Comparison of ENCODE assay signal across 19 mouse cellular contexts in the genomic region with DNA sequence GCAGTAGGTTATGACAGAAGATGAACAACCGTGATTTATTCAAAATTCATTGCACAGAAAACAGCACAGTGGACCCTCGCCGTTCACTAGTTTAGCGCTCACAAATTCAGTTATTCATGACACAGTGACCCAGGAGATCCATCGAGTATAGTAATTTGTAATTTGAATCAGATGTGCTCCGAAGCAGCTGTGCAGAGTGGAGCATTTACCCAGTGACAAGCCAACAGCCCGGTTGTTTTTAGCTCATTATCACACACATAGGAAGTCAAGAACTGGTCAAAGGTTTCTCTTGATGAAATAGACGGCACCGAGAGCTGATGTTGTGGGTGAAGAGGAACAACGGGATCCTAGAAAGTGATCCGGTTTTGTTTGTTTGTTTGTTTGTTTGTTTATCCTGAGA.
DNase-seq lines count a peak whose midpoint lies in the region; ATAC-seq lines count a peak whose summit lies in the region.
"Had no signal": no experiment of that assay in that cellular context is flagged by ENCODE, and none has a peak within 500 bp of the region (broad histone marks: within the 10 kb centered on the region; RNA-seq: fewer than 3 reads in every experiment).

No protein-coding gene starts in this region.

- no peak overlapping the region for H3K27ac ChIP-seq in neural tube, embryonic 13.5 days (replicated peaks)
- H3K27ac ChIP-seq in neural tube, embryonic 15.5 days (replicated peaks), result no peak overlapping the region
- no peak overlapping the region for H3K27ac ChIP-seq in limb, embryonic 12.5 days
- H3K27ac ChIP-seq in kidney, embryonic 15.5 days, result no peak overlapping the region
- H3K27ac ChIP-seq: forebrain, embryonic 15.5 days; heart, embryonic 13.5 days; liver, embryonic 15.5 days had no signal

- peak; percentile 32 for ATAC-seq in neural tube, embryonic 13.5 days (ENCODE audit: low read depth)
- no peak for ATAC-seq in neural tube, embryonic 15.5 days (ENCODE audit: low FRiP score)
- no peak for ATAC-seq in limb, embryonic 12.5 days (ENCODE audit: insufficient number of reproducible peaks, insufficient read depth, low FRiP score, low TSS enrichment, low read depth)
- no peak for ATAC-seq in kidney, embryonic 15.5 days (replicated peaks; ENCODE audit: low FRiP score)
- ATAC-seq: forebrain, embryonic 15.5 days; intestine, postnatal 0 days had no signal

- 50% methylated on average over 11 of the region's 11 CpGs for WGBS in neural tube, embryonic 13.5 days
- WGBS in neural tube, embryonic 15.5 days, result 35% methylated on average over 11 of the region's 11 CpGs
- WGBS in limb, embryonic 12.5 days, result 34% methylated on average over 11 of the region's 11 CpGs
- WGBS in kidney, embryonic 15.5 days, result 67% methylated on average over 11 of the region's 11 CpGs

- H3K9ac ChIP-seq in neural tube, embryonic 13.5 days, result no peak overlapping the region
- H3K9ac ChIP-seq in neural tube, embryonic 15.5 days (replicated peaks), result no peak overlapping the region
- no peak overlapping the region for H3K9ac ChIP-seq in limb, embryonic 12.5 days (replicated peaks)
- H3K9ac ChIP-seq in kidney, embryonic 15.5 days, result no peak overlapping the region
- H3K9ac ChIP-seq: forebrain, embryonic 15.5 days; heart, embryonic 13.5 days; liver, embryonic 15.5 days had no signal

- no peak overlapping the region for H3K4me3 ChIP-seq in neural tube, embryonic 13.5 days
- H3K4me3 ChIP-seq in neural tube, embryonic 15.5 days (replicated peaks), result no peak overlapping the region
- H3K4me3 ChIP-seq in limb, embryonic 12.5 days (replicated peaks), result no peak overlapping the region
- H3K4me3 ChIP-seq in kidney, embryonic 15.5 days (replicated peaks), result no peak overlapping the region
- H3K4me3 ChIP-seq: forebrain, embryonic 15.5 days; heart, embryonic 13.5 days; liver, embryonic 15.5 days; megakaryocyte, embryonic 14.5 days had no signal

- no peak overlapping the region for H3K4me2 ChIP-seq in neural tube, embryonic 13.5 days
- H3K4me2 ChIP-seq in neural tube, embryonic 15.5 days, result no peak overlapping the region
- 0 out of 2 replicates have a peak overlapping the region, but pooled peaks have one; percentile 11 for H3K4me2 ChIP-seq in limb, embryonic 12.5 days
- no peak overlapping the region for H3K4me2 ChIP-seq in kidney, embryonic 15.5 days
- H3K4me2 ChIP-seq: forebrain, embryonic 15.5 days; heart, embryonic 13.5 days; liver, embryonic 15.5 days had no signal

- H3K36me3 ChIP-seq in neural tube, embryonic 13.5 days, result no peaks in the 10 kb centered on the region; the same call in 1 of the 2 replicates
- no peaks in the 10 kb centered on the region for H3K36me3 ChIP-seq in neural tube, embryonic 15.5 days
- H3K36me3 ChIP-seq in limb, embryonic 12.5 days, result no peaks in the 10 kb centered on the region
- H3K36me3 ChIP-seq in kidney, embryonic 15.5 days, result no peaks in the 10 kb centered on the region
- H3K36me3 ChIP-seq: forebrain, embryonic 15.5 days; heart, embryonic 13.5 days; liver, embryonic 15.5 days had no signal

- no peaks in the 10 kb centered on the region for H3K9me3 ChIP-seq in neural tube, embryonic 13.5 days
- H3K9me3 ChIP-seq in neural tube, embryonic 15.5 days (replicated peaks), result no peaks in the 10 kb centered on the region
- no peaks in the 10 kb centered on the region for H3K9me3 ChIP-seq in limb, embryonic 12.5 days
- H3K9me3 ChIP-seq in kidney, embryonic 15.5 days (replicated peaks), result no peaks in the 10 kb centered on the region
- H3K9me3 ChIP-seq: forebrain, embryonic 15.5 days; heart, embryonic 13.5 days; liver, embryonic 15.5 days had no signal

- no peaks in the 10 kb centered on the region for H3K27me3 ChIP-seq in neural tube, embryonic 13.5 days
- H3K27me3 ChIP-seq in neural tube, embryonic 15.5 days (replicated peaks), result no peaks in the 10 kb centered on the region
- no peaks in the 10 kb centered on the region for H3K27me3 ChIP-seq in limb, embryonic 12.5 days
- no peaks in the 10 kb centered on the region for H3K27me3 ChIP-seq in kidney, embryonic 15.5 days
- H3K27me3 ChIP-seq: forebrain, embryonic 15.5 days; heart, embryonic 13.5 days; liver, embryonic 15.5 days; megakaryocyte, embryonic 14.5 days had no signal

- H3K4me1 ChIP-seq in neural tube, embryonic 13.5 days (replicated peaks), result peaks cover 27% of the 10 kb centered on the region
- peaks cover 16% of the 10 kb centered on the region for H3K4me1 ChIP-seq in neural tube, embryonic 15.5 days
- peaks cover 21% of the 10 kb centered on the region for H3K4me1 ChIP-seq in limb, embryonic 12.5 days (replicated peaks)
- 0 out of 2 replicates have a peak, but pooled peaks cover 7% of the 10 kb centered on the region for H3K4me1 ChIP-seq in kidney, embryonic 15.5 days
- H3K4me1 ChIP-seq: forebrain, embryonic 15.5 days; liver, embryonic 15.5 days had no signal

- peak; percentile 50 for DNase-seq in heart, adult 11 months
- no peak for DNase-seq in heart, postnatal 10 days
- DNase-seq in adrenal gland, adult (ENCODE audit: inconsistent age in 2 of 2, low spot score in 1 of 2), result no peak
- DNase-seq in thymus, postnatal 25 days, result no peak
- DNase-seq: adrenal gland, adult 2 months; heart, postnatal 4 days; kidney, postnatal 14 days; left cerebral cortex, postnatal 4 days; lung, postnatal 10 days; thymus, postnatal 4 days had no signal

- intact Hi-C loops in heart, postnatal 10 days (cut with DNase I), result no loop called here
